Mouse (Mus musculus) kidney, embryonic 15.5 days (tissue): ENCODE data around the gene Nav2. TPM values are rescaled to one million over a fixed set of nuclear protein-coding genes. Genes with fewer than 3 reads are reported as not detected.

Experiments used
- ATAC-seq: fragments of 200-750 bp; cut with Nextera tagmentation; replicated peaks from 2 replicates; pipeline ENCODE4 v1.8.0; 2017; ENCODE audit warnings: moderate TSS enrichment; ENCODE audit not compliant: low FRiP score
- H3K27ac ChIP-seq: fragments of 300-500 bp; sonication (generic); 2 replicates; pipeline ENCODE4 v1.5.1; 2015; ENCODE audit warnings: mild to moderate bottlenecking, inconsistent platforms
- H3K27me3 ChIP-seq: fragments of 300-500 bp; sonication (generic); 2 replicates; pipeline ENCODE4 v1.6.1; 2015; ENCODE audit warnings: inconsistent platforms
- H3K36me3 ChIP-seq: fragments of 300-500 bp; sonication (generic); 2 replicates; pipeline ENCODE4 v1.6.1; 2015; ENCODE audit warnings: inconsistent platforms
- H3K4me1 ChIP-seq: fragments of 300-500 bp; sonication (generic); 2 replicates; pipeline ENCODE4 v1.6.1; 2015; ENCODE audit warnings: inconsistent platforms
- H3K4me2 ChIP-seq: fragments of 300-500 bp; sonication (generic); 2 replicates; pipeline ENCODE4 v1.6.1; 2015; ENCODE audit warnings: moderate library complexity, mild to moderate bottlenecking, inconsistent platforms
- H3K4me3 ChIP-seq: fragments of 300-500 bp; sonication (generic); replicated peaks from 2 replicates; pipeline ENCODE4 v1.5.1; 2015; ENCODE audit warnings: mild to moderate bottlenecking, inconsistent platforms
- H3K9ac ChIP-seq: fragments of 300-500 bp; sonication (generic); 2 replicates; pipeline ENCODE4 v1.6.1; 2015; ENCODE audit warnings: mild to moderate bottlenecking, inconsistent platforms
- H3K9me3 ChIP-seq: fragments of 300-500 bp; sonication (generic); replicated peaks from 2 replicates; pipeline ENCODE4 v1.6.1; 2016; ENCODE audit warnings: inconsistent platforms
- WGBS: fragments of 180-500 bp; shearing (Covaris S2); methylation state at CpG from one replicate; pipeline ENCODE4 v1.1.7; 2015; ENCODE audit warnings: mixed read lengths; 5-methylcytosine and 5-hydroxymethylcytosine counted together
- polyA plus RNA-seq: library from polyadenylated mRNA; unstranded; fragments of >200 nt; fragmentation: Nextera tagmentation; extraction: Ambion mirVana; gene quantifications from 2 replicates; pipeline ENCODE4 v1.2.1, GENCODE M21; 2015

The Nav2 gene
- polyA plus RNA-seq, 1 experiment from 2014 or later, result 28.8 TPM

DNA sequence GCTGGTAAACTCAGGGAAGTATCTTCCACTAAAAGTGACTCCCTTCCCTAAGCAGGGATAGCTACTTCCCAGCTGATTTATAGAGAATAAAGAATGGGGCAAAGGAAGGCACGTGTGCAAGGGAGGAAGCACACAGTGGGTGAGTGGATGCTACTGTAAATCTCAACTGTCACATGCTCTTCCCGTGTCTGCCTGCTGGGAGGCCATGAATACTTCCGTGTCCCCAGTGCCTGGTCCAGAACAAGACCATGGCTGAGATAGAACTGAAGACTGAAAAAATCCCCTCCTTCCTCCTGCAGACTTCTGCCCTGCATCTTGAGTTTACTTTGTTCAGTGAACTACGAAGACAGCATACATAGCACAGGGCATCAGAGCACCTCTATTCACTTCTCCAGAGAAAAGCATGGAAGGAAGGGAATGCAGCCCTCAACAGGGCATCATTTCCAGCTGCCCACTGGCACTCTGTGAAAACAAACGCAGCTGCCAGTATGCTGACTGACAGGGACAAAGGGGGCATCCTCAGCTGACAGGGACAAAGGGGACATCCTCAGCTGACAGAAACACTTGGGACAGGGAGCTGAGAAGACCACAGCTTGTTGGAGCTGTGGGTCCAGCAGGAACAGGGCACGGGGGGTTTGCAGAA, 138.0 kb downstream of the Nav2 start:
- H3K9me3 ChIP-seq, result no peaks in the 10 kb centered on the region
- H3K4me3 ChIP-seq, result no peak overlapping the region
- no peak overlapping the region for H3K9ac ChIP-seq
- WGBS, result 34% methylated on average over 6 of the region's 6 CpGs
- H3K4me2 ChIP-seq, result no peak overlapping the region
- H3K36me3 ChIP-seq, result no peaks in the 10 kb centered on the region
- peak overlapping the region; percentile 59; the same call in 1 of the 2 replicates for H3K27ac ChIP-seq
- H3K27me3 ChIP-seq, result 0 out of 2 replicates have a peak, but pooled peaks cover 2% of the 10 kb centered on the region
- peak; percentile 63 for ATAC-seq
- H3K4me1 ChIP-seq, result peaks cover 17% of the 10 kb centered on the region

GRCm38 (mm10) chr7:49047336-49047735, 138.8 kb downstream of the Nav2 start:
- Histone ChIP-seq H3K9me3 (no peaks in the 10 kb centered on the region), H3K27ac (0 out of 2 replicates have a peak overlapping the region, but pooled peaks have one; percentile 59), H3K4me3 (no peak overlapping the region), H3K27me3 (0 out of 2 replicates have a peak, but pooled peaks cover 2% of the 10 kb centered on the region), H3K4me1 (peaks cover 17% of the 10 kb centered on the region), H3K9ac (no peak overlapping the region), H3K36me3 (no peaks in the 10 kb centered on the region), H3K4me2 (peak overlapping the region; percentile 21; the same call in 1 of the 2 replicates)
- ATAC-seq, result no peak
- 39% methylated on average over 8 of the region's 8 CpGs for WGBS

GRCm38 (mm10) chr7:49052871-49053618, 144.5 kb downstream of the Nav2 start:
- Histone ChIP-seq H3K4me3 (no peak overlapping the region), H3K9me3 (no peaks in the 10 kb centered on the region), H3K4me2 (no peak overlapping the region), H3K27ac (no peak overlapping the region), H3K9ac (no peak overlapping the region), H3K27me3 (0 out of 2 replicates have a peak, but pooled peaks cover 2% of the 10 kb centered on the region), H3K36me3 (no peaks in the 10 kb centered on the region), H3K4me1 (no peaks in the 10 kb centered on the region)
- 74% methylated on average over 9 of the region's 9 CpGs for WGBS
- ATAC-seq, result no peak

DNA sequence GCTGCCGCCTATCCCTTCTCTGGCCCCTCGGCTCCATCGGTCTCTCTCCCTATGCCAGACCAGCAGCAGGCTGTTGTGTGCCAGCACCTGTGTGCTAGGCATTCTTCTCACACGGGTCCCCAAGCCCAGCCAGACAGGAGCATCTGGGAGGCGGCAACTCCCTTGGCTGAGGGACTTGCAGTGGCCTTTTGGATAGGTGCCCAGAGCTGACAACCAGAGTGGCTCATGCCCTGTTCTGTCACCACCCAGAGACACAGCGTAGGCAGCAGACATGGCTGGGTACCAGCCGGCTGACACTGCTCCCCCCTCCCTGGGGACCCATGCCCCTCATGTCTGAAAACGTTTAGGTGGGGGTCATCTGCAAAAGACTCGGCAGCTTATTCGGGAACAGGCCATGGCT, 146.8 kb downstream of the Nav2 start:
- no peak for ATAC-seq
- WGBS, result 87% methylated on average over 10 of the region's 10 CpGs
- H3K36me3 ChIP-seq, result no peaks in the 10 kb centered on the region

DNA sequence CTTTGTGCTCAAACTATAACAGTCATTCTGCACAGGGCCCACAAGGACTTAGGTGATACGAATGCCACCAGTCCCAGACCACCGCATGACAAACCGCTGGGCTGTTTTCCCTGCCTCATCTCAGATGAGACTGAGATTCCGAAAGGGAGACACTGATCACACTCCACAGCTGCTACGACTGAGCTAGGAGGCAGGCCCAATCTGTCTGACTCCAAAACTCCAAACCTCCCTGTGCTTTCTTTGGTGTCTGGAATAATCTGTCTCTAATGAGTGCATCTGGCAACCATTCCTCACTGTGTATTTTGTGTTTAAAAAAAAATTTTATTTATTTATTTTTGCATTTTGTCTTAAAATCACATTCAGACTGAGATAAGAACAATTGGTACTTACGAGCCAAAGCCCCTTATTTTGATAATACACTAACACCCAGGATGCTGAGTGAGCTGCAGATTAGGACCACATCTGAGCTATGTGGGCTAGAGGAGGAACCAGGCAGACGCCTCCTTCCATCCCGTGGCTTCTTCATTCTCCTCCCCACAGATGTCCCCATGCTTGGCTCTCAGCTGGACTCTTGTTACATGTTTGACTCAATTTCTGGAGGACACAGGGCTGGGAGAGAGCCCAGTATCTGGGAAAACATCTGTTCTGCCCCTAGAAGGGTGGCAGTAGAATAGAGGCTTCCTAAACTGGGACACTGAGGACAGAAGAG, 149.9 kb downstream of the Nav2 start:
- no peak overlapping the region for H3K4me3 ChIP-seq
- no peak overlapping the region for H3K27ac ChIP-seq
- H3K9me3 ChIP-seq, result no peaks in the 10 kb centered on the region
- ATAC-seq, result no peak
- WGBS, result 79% methylated on average over 8 of the region's 8 CpGs
- no peaks in the 10 kb centered on the region for H3K27me3 ChIP-seq
- no peaks in the 10 kb centered on the region for H3K36me3 ChIP-seq
- no peak overlapping the region for H3K4me2 ChIP-seq
- no peak overlapping the region for H3K9ac ChIP-seq
- H3K4me1 ChIP-seq, result no peaks in the 10 kb centered on the region

More for the DNA sequence above, 146.8 kb downstream of the Nav2 start:
- no peak overlapping the region for H3K4me3 ChIP-seq
- no peak overlapping the region for H3K4me2 ChIP-seq
- H3K9ac ChIP-seq, result no peak overlapping the region
- no peaks in the 10 kb centered on the region for H3K9me3 ChIP-seq
- no peaks in the 10 kb centered on the region for H3K27me3 ChIP-seq
- no peak overlapping the region for H3K27ac ChIP-seq
- no peaks in the 10 kb centered on the region for H3K4me1 ChIP-seq

DNA sequence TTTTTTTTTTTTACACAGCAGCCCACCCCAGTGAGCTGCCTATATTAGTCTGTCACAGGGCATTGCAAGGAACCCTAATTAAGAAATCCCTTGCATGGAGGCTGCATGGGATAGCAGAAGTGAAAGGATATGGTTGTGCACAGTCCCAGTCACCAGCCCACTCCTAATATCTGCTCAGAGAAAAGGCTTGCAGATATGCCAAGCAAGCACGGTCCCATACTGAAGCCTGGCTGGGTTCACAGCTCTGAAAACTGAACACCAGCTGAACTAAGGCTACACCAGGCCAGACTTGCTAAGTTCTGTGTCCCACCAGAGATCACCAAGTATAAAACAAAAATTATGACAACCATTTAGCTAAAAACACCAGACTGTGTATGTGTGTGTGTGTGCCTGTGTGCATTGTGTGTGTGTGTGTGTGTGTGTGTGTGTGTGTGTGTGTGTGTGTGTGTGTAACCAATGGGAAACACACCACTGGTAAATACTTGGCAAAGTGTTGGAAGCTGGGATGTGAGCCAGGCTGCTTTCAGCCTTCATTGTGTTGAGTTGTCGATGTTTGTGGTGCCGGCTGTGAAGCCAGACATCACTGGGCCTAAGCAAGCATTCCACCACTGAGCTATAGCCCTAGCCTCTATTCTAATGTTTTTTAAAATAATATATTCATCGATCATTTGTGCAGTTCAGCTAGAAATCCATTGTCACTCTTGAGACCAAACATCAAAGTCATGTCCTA, 156.4 kb downstream of the Nav2 start:
- H3K27me3 ChIP-seq, result no peaks in the 10 kb centered on the region
- 0 out of 2 replicates have a peak, but pooled peaks cover 8% of the 10 kb centered on the region for H3K4me1 ChIP-seq
- 0 out of 2 replicates have a peak overlapping the region, but pooled peaks have one; percentile 49 for H3K27ac ChIP-seq
- 87% methylated on average over 4 of the region's 4 CpGs for WGBS
- ATAC-seq, result no peak
- no peak overlapping the region for H3K4me2 ChIP-seq
- no peaks in the 10 kb centered on the region for H3K36me3 ChIP-seq
- H3K9me3 ChIP-seq, result no peaks in the 10 kb centered on the region
- no peak overlapping the region for H3K9ac ChIP-seq
- H3K4me3 ChIP-seq, result no peak overlapping the region

GRCm38 (mm10) chr7:49065621-49066475, 157.3 kb downstream of the Nav2 start:
- no peaks in the 10 kb centered on the region for H3K9me3 ChIP-seq

GRCm38 (mm10) chr7:49066828-49067227, 158.3 kb downstream of the Nav2 start:
- H3K4me1 ChIP-seq, result 0 out of 2 replicates have a peak, but pooled peaks cover 8% of the 10 kb centered on the region
- peaks cover 7% of the 10 kb centered on the region for H3K27me3 ChIP-seq
- H3K9ac ChIP-seq, result no peak overlapping the region
- no peak overlapping the region for H3K4me2 ChIP-seq
- no peak for ATAC-seq
- no peak overlapping the region for H3K4me3 ChIP-seq
- no peaks in the 10 kb centered on the region for H3K36me3 ChIP-seq
- no peak overlapping the region for H3K27ac ChIP-seq
- 74% methylated on average over 1 of the region's 1 CpGs for WGBS
- H3K9me3 ChIP-seq, result no peaks in the 10 kb centered on the region

More at GRCm38 (mm10) chr7:49065621-49066475, 157.3 kb downstream of the Nav2 start:
- Histone ChIP-seq H3K27ac (0 out of 2 replicates have a peak overlapping the region, but pooled peaks have one; percentile 49), H3K9ac (no peak overlapping the region), H3K4me2 (no peak overlapping the region), H3K36me3 (no peaks in the 10 kb centered on the region), H3K4me3 (no peak overlapping the region), H3K4me1 (0 out of 2 replicates have a peak, but pooled peaks cover 8% of the 10 kb centered on the region), H3K27me3 (no peaks in the 10 kb centered on the region)
- WGBS, result 45% methylated on average over 9 of the region's 9 CpGs
- ATAC-seq, result peak; percentile 56; the same call in 1 of the 2 replicates

GRCm38 (mm10) chr7:49069396-49069961, 161.0 kb downstream of the Nav2 start:
- no peak overlapping the region for H3K4me3 ChIP-seq
- H3K4me1 ChIP-seq, result 0 out of 2 replicates have a peak, but pooled peaks cover 8% of the 10 kb centered on the region
- ATAC-seq, result 0 out of 2 replicates have a peak, but pooled peaks have one; percentile 9
- WGBS, result 46% methylated on average over 12 of the region's 12 CpGs
- H3K27ac ChIP-seq, result no peak overlapping the region
- H3K9me3 ChIP-seq, result no peaks in the 10 kb centered on the region
- H3K4me2 ChIP-seq, result no peak overlapping the region
- H3K27me3 ChIP-seq, result peaks cover 12% of the 10 kb centered on the region
- no peaks in the 10 kb centered on the region for H3K36me3 ChIP-seq
- no peak overlapping the region for H3K9ac ChIP-seq

- peaks cover 12% of the 10 kb centered on the region for H3K27me3 ChIP-seq
- H3K4me1 ChIP-seq, result peaks cover 14% of the 10 kb centered on the region; the same call in 1 of the 2 replicates
- no peaks in the 10 kb centered on the region for H3K36me3 ChIP-seq
- H3K4me2 ChIP-seq, result no peak overlapping the region
- H3K9ac ChIP-seq, result no peak overlapping the region
- H3K9me3 ChIP-seq, result no peaks in the 10 kb centered on the region
- no peak overlapping the region for H3K4me3 ChIP-seq
- 62% methylated on average over 1 of the region's 1 CpGs for WGBS
- no peak overlapping the region for H3K27ac ChIP-seq
- no peak for ATAC-seq
Measured at GRCm38 (mm10) chr7:49070621-49071020, 162.1 kb downstream of the Nav2 start.
